ENCODE assay signal across 29 mouse cellular contexts in the genomic region with DNA sequence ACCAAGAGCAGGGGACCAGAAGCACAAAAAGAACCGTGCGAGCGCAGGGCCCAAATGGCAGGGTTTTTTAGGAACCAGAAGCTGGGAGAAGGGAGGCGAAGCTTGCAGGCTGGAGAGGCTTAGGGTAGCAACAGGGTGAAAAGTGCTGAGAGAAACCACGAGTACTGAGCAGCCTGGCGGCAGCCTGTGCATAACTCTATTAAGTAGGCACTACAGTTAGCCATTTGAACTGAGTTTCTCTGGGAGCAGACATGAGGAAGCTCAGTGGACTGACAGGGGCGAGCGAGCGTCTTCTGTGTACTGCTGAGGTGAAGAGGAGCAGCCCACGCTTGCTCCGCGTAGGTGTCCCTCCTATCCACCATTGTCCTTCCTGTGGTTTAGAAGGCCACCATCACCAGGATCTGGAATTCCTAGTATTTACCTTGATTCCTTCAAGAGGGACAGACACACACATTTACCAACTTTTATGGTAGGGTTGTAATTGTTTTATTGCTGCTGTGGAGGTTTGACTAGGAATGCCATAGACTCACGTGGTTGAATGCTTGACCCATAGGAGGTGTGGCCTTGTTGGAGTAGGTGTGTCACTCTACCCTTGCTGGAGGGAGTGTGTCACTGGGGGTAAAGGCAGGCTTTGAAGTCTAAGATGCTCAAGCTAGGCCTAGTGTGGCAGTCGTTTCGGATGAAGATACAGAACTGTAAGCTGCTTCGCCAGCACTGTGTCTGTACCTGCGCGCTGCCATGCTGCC. TPM values are rescaled to one million over a fixed set of nuclear protein-coding genes. Genes with fewer than 3 reads are reported as not detected.
DNase-seq lines count a peak whose midpoint lies in the region; ATAC-seq and TF ChIP-seq lines count a peak whose summit lies in the region.
"Had no signal": no experiment of that assay in that cellular context is flagged by ENCODE, and none has a peak within 500 bp of the region (broad histone marks: within the 10 kb centered on the region; RNA-seq: fewer than 3 reads in every experiment).

No protein-coding gene starts in this region.

- H3K36me3 ChIP-seq in kidney, embryonic 16.5 days (ENCODE audit: insufficient read depth, low read length): 0 out of 2 replicates have a peak, but pooled peaks cover 2% of the 10 kb centered on the region
- H3K36me3 ChIP-seq in E14TG2a.4 (ENCODE audit: insufficient read depth, low read length): peaks cover 25% of the 10 kb centered on the region
- H3K36me3 ChIP-seq: embryonic facial prominence, embryonic 13.5 days; forebrain, embryonic 15.5 days; heart, embryonic 15.5 days; midbrain, embryonic 10.5 days; midbrain, embryonic 15.5 days had no signal

- no peak for DNase-seq in kidney, postnatal 10 days
- DNase-seq in ZHBTc4 (ENCODE audit: low read depth, low spot score): peak; percentile 54
- DNase-seq in large intestine, adult 2 months (ENCODE audit: low read depth, low spot score): peak; percentile 76
- DNase-seq in spleen, postnatal 14 days (ENCODE audit: low spot score in 2 of 2): no peak
- no peak for DNase-seq in embryo, embryonic 10 days (ENCODE audit: low spot score)
- DNase-seq: adrenal gland, postnatal 10 days; cerebellum, adult 8-10 months; gastrocnemius, postnatal 25 days; heart, adult 11 months; kidney, adult 18-20 months; left cerebral cortex, postnatal 4 days; liver; lung, adult 2 months; lung, postnatal 14 days; right cerebral cortex, adult 18-20 months; spleen, adult 18-20 months; thymus, postnatal 14 days had no signal

- no peak for TF ChIP-seq CTCF in E14TG2a.4 (conservative IDR thresholded peaks at IDR 0.05; ENCODE audit: low read length)

- WGBS in kidney, embryonic 16.5 days: 76% methylated on average over 18 of the region's 18 CpGs
- WGBS in large intestine, adult 2 months: 48% methylated on average over 18 of the region's 18 CpGs

- no peak overlapping the region for H3K4me3 ChIP-seq in kidney, embryonic 16.5 days (ENCODE audit: low read length)
- 0 out of 2 replicates have a peak overlapping the region, but pooled peaks have one; percentile 13 for H3K4me3 ChIP-seq in E14TG2a.4 (replicated peaks; ENCODE audit: low read length)
- H3K4me3 ChIP-seq: embryonic facial prominence, embryonic 13.5 days; forebrain, embryonic 10.5 days; forebrain, embryonic 15.5 days; heart, embryonic 10.5 days; heart, embryonic 15.5 days; midbrain, embryonic 10.5 days; midbrain, embryonic 15.5 days had no signal

- no peaks in the 10 kb centered on the region for H3K27me3 ChIP-seq in kidney, embryonic 16.5 days (ENCODE audit: insufficient read depth, low read length)
- H3K27me3 ChIP-seq in E14TG2a.4 (ENCODE audit: insufficient read depth, low read length): no peaks in the 10 kb centered on the region
- H3K27me3 ChIP-seq: embryonic facial prominence, embryonic 13.5 days; forebrain, embryonic 15.5 days; heart, embryonic 15.5 days; midbrain, embryonic 15.5 days had no signal

- peaks cover 7% of the 10 kb centered on the region; the same call in 1 of the 2 replicates for H3K9me3 ChIP-seq in kidney, embryonic 16.5 days (ENCODE audit: low read length)
- peaks cover 10% of the 10 kb centered on the region for H3K9me3 ChIP-seq in E14TG2a.4 (ENCODE audit: low read length)
- H3K9me3 ChIP-seq: forebrain, embryonic 15.5 days; heart, embryonic 10.5 days; heart, embryonic 15.5 days; midbrain, embryonic 15.5 days had no signal

- no peak overlapping the region for H3K27ac ChIP-seq in kidney, embryonic 16.5 days (ENCODE audit: low read length)
- H3K27ac ChIP-seq: embryonic facial prominence, embryonic 13.5 days; forebrain, embryonic 10.5 days; forebrain, embryonic 15.5 days; heart, embryonic 10.5 days; heart, embryonic 15.5 days; hindbrain, postnatal 0 days; kidney, postnatal 0 days; liver, embryonic 14.5 days; midbrain, embryonic 10.5 days; midbrain, embryonic 15.5 days had no signal

- no peak overlapping the region for H3K4me2 ChIP-seq in kidney, embryonic 16.5 days (replicated peaks; ENCODE audit: low read depth, low read length)
- H3K4me2 ChIP-seq: embryonic facial prominence, embryonic 13.5 days; forebrain, embryonic 15.5 days; heart, embryonic 15.5 days; midbrain, embryonic 15.5 days had no signal

- peaks cover 18% of the 10 kb centered on the region; the same call in 1 of the 2 replicates for H3K4me1 ChIP-seq in kidney, embryonic 16.5 days (ENCODE audit: insufficient read depth, low read length)
- peaks cover 81% of the 10 kb centered on the region for H3K4me1 ChIP-seq in E14TG2a.4 (replicated peaks; ENCODE audit: low read depth, low read length)
- H3K4me1 ChIP-seq: forebrain, embryonic 15.5 days; midbrain, embryonic 15.5 days had no signal

- 0 out of 2 replicates have a peak, but pooled peaks have one; percentile 42 for ATAC-seq in kidney, embryonic 16.5 days (ENCODE audit: low FRiP score, low TSS enrichment)
- ATAC-seq: forebrain, embryonic 15.5 days; hindbrain, postnatal 0 days; midbrain, embryonic 15.5 days had no signal

- no peak overlapping the region for H3K9ac ChIP-seq in kidney, embryonic 16.5 days (replicated peaks; ENCODE audit: low read length)
- H3K9ac ChIP-seq: embryonic facial prominence, embryonic 13.5 days; forebrain, embryonic 15.5 days; heart, embryonic 15.5 days; liver, embryonic 14.5 days; midbrain, embryonic 15.5 days had no signal

RNA-seq across cellular contexts. Expression of a gene that starts 25.4 kb away (rescaled TPM):
- 52.3 and 64.2 TPM in 2 replicates for polyA plus RNA-seq in kidney, embryonic 16.5 days (2015; fragmentation: Nextera tagmentation; extraction: Ambion mirVana)
- 5.2 and 8.6 TPM in 2 replicates for polyA plus RNA-seq in large intestine, adult 2 months (2012; rRNA removed)

Comparison
In these comparisons a context has a peak if more than half of its experiments do, and no peak if none do; other contexts are left out.
1. DNase-seq: peak in ZHBTc4 (single experiment) and large intestine, adult 2 months (single experiment); none in kidney, postnatal 10 days (single experiment), spleen, postnatal 14 days (0 of 2) and embryo, embryonic 10 days (single experiment).